Mouse (Mus musculus): ENCODE results near the gene Tssk2. TPM values are rescaled to one million over a fixed set of nuclear protein-coding genes. Genes with fewer than 3 reads are reported as not detected.

The Tssk2 gene
- not detected in 2 replicates for polyA plus RNA-seq (2012; rRNA removed)

DNA sequence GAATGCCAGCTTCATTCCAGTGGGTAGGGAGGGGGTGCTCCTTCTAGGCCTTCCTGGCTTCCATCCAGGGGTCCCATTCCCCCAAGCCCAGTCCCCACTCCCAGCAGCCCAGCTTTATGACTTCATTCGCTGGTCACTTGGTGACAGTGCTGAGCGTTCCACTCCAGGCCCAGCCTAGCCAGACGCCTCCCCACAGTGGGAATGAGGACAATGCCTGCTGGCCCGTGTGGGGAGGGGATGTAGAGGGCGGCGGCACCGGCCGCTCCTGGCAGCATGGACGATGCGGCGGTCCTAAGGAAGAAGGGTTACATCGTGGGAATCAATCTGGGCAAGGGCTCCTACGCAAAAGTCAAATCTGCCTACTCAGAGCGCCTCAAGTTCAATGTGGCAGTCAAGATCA is at the start of gene Tssk2, which contains the start of gene Dgcr2:
TSS of gene Tssk2 (plus strand) at position 176 of the 400 bp plus-strand sequence.
TSS of gene Dgcr2 (minus strand) at position 101 of the 400 bp plus-strand sequence.

DNA sequence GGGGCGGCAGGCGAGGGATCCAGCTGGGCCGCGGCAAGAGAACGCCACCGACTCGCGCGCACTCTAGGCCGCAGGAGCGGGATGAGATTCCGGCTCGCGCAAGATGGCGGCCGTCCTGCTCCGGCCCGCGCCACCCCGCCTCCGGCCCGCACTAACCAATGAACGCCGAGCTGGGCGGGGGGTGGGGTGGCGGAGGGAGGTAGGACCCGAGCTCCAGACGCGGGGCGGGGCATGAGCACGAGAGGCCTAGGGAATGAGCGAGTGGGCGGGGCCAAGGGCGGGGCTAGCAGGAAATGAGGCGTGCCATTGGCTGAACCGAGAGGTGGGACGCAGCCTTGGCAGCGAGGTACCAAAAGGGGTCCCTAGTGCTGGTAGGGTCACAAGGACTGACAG is 6.9 kb upstream of the Tssk2 start, which contains the start of gene Gm20518:
TSS of gene Gm20518 (minus strand) at position 105 of the 393 bp plus-strand sequence.

GRCm38 (mm10) chr16:17893923-17894322 is 4.5 kb upstream of the Tssk2 start, which contains the start of gene Tssk1:
Gene Tssk1, plus strand, starts transcription at chr16:17894223.

GRCm38 (mm10) chr16:17911052-17911595 is 12.7 kb downstream of the Tssk2 start, which contains the start of gene Ess2:
Gene Ess2, minus strand, starts transcription at chr16:17911348.

GRCm38 (mm10) chr16:17914307-17915249 is 16.1 kb downstream of the Tssk2 start, which contains the start of gene Gsc2:
Gene Gsc2, minus strand, starts transcription at chr16:17915059.

DNA sequence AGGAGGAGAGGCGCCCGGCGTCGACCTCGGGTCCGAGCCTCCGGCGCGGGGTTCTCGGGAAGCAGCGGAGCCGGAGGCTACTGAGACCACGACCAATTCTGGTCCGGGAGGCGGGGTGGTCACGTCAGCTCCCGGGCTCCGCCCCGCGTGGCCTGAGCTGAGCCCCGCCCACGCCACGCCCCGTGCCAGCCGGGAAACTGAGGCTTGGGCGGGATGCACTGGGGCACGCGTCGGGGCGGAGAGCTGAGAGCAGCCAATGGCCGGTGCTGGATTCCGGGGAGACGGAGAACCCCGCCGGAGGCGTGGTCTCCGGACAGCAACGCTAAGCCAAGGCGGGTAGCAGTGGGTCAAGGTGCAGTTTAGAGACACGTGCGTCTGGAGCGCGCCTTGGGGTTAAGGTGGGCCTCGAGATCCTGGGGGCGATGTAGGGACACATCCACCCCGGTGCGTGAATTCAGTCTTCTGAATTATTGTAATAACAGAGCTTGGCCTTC is 29.7 kb downstream of the Tssk2 start, which contains the start of gene Slc25a1:
TSS of gene Slc25a1 (minus strand) at position 133 of the 494 bp plus-strand sequence.

Other genes with a start within 250 kb of the Tssk2 start
- gene Med15, start 165.7 kb upstream of the Tssk2 start, polyA plus RNA-seq (2012; rRNA removed) = 55.4 and 63.7 TPM in 2 replicates
- gene Klhl22, start 139.0 kb upstream of the Tssk2 start, polyA plus RNA-seq (2012; rRNA removed) = 29.5 and 32.8 TPM in 2 replicates
- gene Scarf2, start 101.4 kb upstream of the Tssk2 start, polyA plus RNA-seq (2012; rRNA removed) = 25.6 and 36.5 TPM in 2 replicates
- gene B830017H08Rik, start 65.5 kb upstream of the Tssk2 start, polyA plus RNA-seq (2012; rRNA removed) = 0.04 TPM in 1 of 2 replicates, not detected in the other
- gene Car15, start 60.3 kb upstream of the Tssk2 start, polyA plus RNA-seq (2012; rRNA removed) = 9.3 and 11.1 TPM in 2 replicates
- gene Gm20518, start 7.0 kb upstream of the Tssk2 start, polyA plus RNA-seq (2012; rRNA removed) = 0.75 and 1.1 TPM in 2 replicates
- 0.02 and 0.05 TPM in 2 replicates for gene Tssk1, start 4.4 kb upstream of the Tssk2 start, polyA plus RNA-seq (2012; rRNA removed)
- 75.6 and 87.2 TPM in 2 replicates for gene Dgcr2, start 75 bp upstream of the Tssk2 start, polyA plus RNA-seq (2012; rRNA removed)
- 9.9 and 10.7 TPM in 2 replicates for gene Ess2, start 12.7 kb downstream of the Tssk2 start, polyA plus RNA-seq (2012; rRNA removed)
- 1.9 and 3.6 TPM in 2 replicates for gene Gsc2, start 16.4 kb downstream of the Tssk2 start, polyA plus RNA-seq (2012; rRNA removed)
- 211 and 252 TPM in 2 replicates for gene Slc25a1, start 29.6 kb downstream of the Tssk2 start, polyA plus RNA-seq (2012; rRNA removed)
- not detected in 2 replicates for gene Vpreb2, start 81.8 kb downstream of the Tssk2 start, polyA plus RNA-seq (2012; rRNA removed)
- gene Dgcr6, start 154.2 kb downstream of the Tssk2 start, polyA plus RNA-seq (2012; rRNA removed) = 32.9 and 53.4 TPM in 2 replicates
- 17.1 and 18.7 TPM in 2 replicates for gene Prodh, start 191.6 kb downstream of the Tssk2 start, polyA plus RNA-seq (2012; rRNA removed)
- gene Rtn4r, start 229.0 kb downstream of the Tssk2 start, polyA plus RNA-seq (2012; rRNA removed) = 8.3 and 11.5 TPM in 2 replicates

Measured in stomach, adult 2 months (tissue).